Mouse (Mus musculus) kidney, postnatal 4 days (tissue): ENCODE measurements around the gene Trak1.

Source experiments
- DNase-seq, 2 experiments: peaks; one replicate each; pipeline ENCODE4 v3.0.0; 2021; ENCODE audit warnings: mixed read lengths in 2 of 2

Gene Trak1

DNA sequence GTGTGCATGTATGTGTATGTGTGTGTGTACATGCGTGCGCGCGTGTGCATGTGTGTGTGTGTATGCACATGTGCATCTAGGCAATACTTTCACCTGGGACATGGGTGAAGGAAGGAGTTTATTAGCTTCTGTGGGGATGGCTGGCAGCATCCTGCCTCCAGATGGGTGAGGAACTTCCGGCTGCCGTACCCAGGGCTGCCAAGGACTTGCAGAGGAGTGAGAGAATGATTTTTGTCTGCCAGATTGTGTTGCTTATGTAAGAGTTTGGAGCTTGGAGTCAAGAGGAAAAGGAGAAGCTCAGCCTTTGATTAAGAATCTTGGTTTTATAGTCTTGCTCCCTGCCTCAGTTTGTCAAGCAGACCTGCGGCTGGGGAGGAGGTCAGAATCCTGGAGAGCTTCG, 208.0 kb downstream of the Trak1 start:
- no peak for DNase-seq

DNA sequence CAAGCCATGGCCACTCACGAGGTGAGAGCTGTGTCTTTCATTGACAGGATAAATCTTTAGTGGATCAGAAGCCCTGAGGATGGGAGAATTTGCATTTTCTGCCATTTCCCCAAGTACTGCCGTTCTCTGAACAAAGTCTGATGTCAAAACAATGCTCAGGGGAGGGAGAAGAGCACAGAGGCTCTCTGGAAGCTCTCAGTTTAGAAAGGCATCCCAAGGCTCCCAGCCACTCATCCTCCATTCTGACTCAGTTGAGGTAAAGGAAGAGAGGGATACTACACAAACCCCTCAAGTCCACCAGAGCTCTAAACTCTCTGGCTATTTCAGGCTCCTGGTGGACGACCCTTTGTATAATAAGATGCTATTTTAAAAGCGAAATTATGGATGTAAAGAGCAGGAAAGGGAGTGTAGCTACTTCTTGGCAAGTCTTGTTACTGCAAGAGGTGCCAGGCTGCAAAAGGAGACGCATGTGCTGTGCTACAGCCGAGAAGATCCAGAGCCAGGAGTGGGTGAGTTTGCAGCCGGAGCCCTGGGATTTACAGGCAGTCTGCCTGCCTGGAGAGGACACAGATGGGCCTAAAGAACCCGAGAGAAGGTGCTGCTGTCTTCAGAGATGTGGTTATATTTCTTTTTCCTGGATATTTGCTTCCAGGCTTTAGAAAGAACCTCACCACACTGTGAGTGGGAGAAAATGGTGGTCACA, 209.3 kb downstream of the Trak1 start:
- DNase-seq: no peak

DNA sequence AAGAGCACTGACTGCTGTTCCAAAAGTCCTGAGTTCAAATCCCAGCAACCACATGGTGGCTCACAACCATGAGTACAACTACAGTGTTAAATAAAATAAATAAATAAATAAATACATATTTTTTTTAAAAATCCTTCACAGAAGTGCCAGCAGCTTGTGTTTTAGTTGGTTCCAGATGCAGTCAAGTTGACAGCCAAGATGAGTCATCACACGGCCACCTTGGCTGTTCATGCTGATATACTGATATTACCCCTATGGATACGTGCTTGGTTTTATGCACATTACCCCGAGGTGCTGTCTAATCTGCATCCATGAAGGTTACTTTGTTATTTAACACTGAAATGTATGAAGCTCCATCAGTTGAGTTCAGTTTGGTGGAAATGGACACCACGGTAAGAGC, 214.6 kb downstream of the Trak1 start:
- DNase-seq: no peak

DNA sequence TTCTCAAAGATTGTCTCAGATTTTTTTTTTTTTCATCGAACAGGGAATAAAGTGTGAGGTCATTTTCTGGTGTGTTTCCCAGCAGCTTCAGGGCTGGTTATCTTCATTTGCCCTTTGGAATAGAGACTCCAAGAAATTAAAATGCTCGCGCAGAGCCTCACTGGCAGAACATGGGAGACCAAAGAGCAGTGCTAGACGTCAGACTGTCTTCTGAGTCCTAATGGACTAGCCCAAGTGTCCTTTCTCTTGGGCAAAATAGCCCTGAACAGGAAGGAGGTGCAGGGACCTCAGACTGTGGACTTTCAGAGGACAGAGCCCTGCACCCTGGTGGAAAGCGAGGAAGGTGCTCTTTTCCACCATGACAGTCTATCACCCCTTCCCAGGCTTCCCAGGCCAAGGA, 217.2 kb downstream of the Trak1 start:
- no peak for DNase-seq

DNA sequence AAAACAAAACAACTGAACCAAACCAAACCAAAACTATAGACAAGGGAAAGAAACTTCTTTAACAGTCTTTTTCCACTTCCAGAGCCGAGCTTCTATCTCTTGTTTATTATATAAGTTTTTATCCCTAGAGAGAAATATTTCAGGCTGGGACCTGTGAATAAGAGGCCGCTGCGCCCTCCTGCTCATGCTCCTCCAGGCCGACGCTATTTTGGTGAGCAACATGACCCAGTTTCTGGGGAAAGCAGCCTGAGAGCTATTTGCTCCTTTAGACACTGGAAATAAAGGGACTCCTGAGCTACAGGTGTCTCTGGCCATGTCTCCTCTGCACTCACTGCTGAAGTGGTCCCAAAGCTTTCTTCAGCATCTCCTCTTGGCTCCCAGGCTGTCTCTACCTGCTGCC, 222.7 kb downstream of the Trak1 start:
- no peak for DNase-seq
